Mouse (Mus musculus) limb, embryonic 14.5 days (tissue): Measurements from ENCODE around the gene Hcrtr1. TPM values are rescaled to one million over a fixed set of nuclear protein-coding genes. Genes with fewer than 3 reads are reported as not detected.

Experiments
- ATAC-seq: fragments of 200-750 bp; cut with Nextera tagmentation; 2 replicates; pipeline ENCODE4 v1.8.0; 2017; ENCODE audit warnings: low read depth, moderate number of reproducible peaks, moderate TSS enrichment; ENCODE audit not compliant: low FRiP score
- DNase-seq: peaks from one replicate; pipeline ENCODE4 v3.0.0-alpha.2; 2015; ENCODE audit warnings: low spot score
- H3K27ac ChIP-seq: fragments of 300-500 bp; sonication (generic); replicated peaks from 2 replicates; pipeline ENCODE4 v1.5.1; 2014; ENCODE audit warnings: low read depth, mild to moderate bottlenecking, low read length, moderate library complexity, mixed read lengths
- H3K27me3 ChIP-seq: fragments of 300-500 bp; sonication (generic); 2 replicates; pipeline ENCODE4 v1.6.1; 2014; ENCODE audit warnings: low read length, mixed read lengths; ENCODE audit not compliant: control insufficient read depth, insufficient read depth
- H3K36me3 ChIP-seq: fragments of 300-500 bp; sonication (generic); 2 replicates; pipeline ENCODE4 v1.6.1; 2014; ENCODE audit warnings: mild to moderate bottlenecking, low read length, moderate library complexity, mixed read lengths; ENCODE audit not compliant: control insufficient read depth, insufficient read depth
- H3K4me1 ChIP-seq: fragments of 300-500 bp; sonication (generic); 2 replicates; pipeline ENCODE4 v1.6.1; 2014; ENCODE audit warnings: antibody characterized with exemption, low read length, mixed read lengths; ENCODE audit not compliant: control insufficient read depth, insufficient read depth
- H3K4me2 ChIP-seq: fragments of 300-500 bp; sonication (generic); replicated peaks from 2 replicates; pipeline ENCODE4 v1.6.1; 2014; ENCODE audit warnings: low read depth, mild to moderate bottlenecking, low read length, moderate library complexity; ENCODE audit not compliant: severe bottlenecking
- H3K4me3 ChIP-seq: fragments of 300-500 bp; sonication (generic); replicated peaks from 2 replicates; pipeline ENCODE4 v1.5.1; 2014; ENCODE audit warnings: low read length
- H3K9ac ChIP-seq: fragments of 300-500 bp; sonication (generic); 2 replicates; pipeline ENCODE4 v1.6.1; 2014; ENCODE audit warnings: mild to moderate bottlenecking, low read depth, low read length, moderate library complexity; ENCODE audit not compliant: severe bottlenecking
- H3K9me3 ChIP-seq: fragments of 300-500 bp; sonication (generic); 2 replicates; pipeline ENCODE4 v1.6.1; 2016; ENCODE audit warnings: low read length; ENCODE audit not compliant: control insufficient read depth
- POLR2A ChIP-seq: fragments of 200-500 bp; IDR thresholded peaks from 2 replicates; pipeline ENCODE4 v1.8.0; 2012; ENCODE audit warnings: inconsistent platforms, mild to moderate bottlenecking, moderate library complexity, borderline replicate concordance; ENCODE audit not compliant: insufficient read depth, insufficient read length; ENCODE audit errors: extremely low read depth
- WGBS: fragments of 180-500 bp; shearing (Covaris S2); extraction: QIAGEN DNeasy Blood & Tissue Kit; methylation state at CpG from one replicate; pipeline ENCODE4 v1.1.7; 2014; 5-methylcytosine and 5-hydroxymethylcytosine counted together
- polyA plus RNA-seq, 2 experiments: library from polyadenylated mRNA; depleted of rRNA in 1 of 2; stranded (reverse) in 1 of 2; unstranded in 1 of 2; fragments of >200 nt; fragmentation: Nextera tagmentation in 1 of 2; extraction: Ambion mirVana in 1 of 2; gene quantifications; 2 replicates each; pipeline versions ENCODE4 v1.2.1 to v1.2.3; 2012 to 2014

The Hcrtr1 gene
- polyA plus RNA-seq, 2 experiments: 0.08 to 0.10 TPM

GRCm38 (mm10) chr4:130138441-130139213 lies 532 bp downstream of the Hcrtr1 start:
- H3K27ac ChIP-seq: no peak overlapping the region
- peak overlapping the region; percentile 40; the same call in 1 of the 2 replicates for H3K9ac ChIP-seq
- H3K4me1 ChIP-seq: peaks cover 7% of the 10 kb centered on the region
- H3K4me3 ChIP-seq: peak overlapping the region; percentile 37
- H3K36me3 ChIP-seq: no peaks in the 10 kb centered on the region
- no peaks in the 10 kb centered on the region for H3K9me3 ChIP-seq
- under 1% methylated on average over 50 of the region's 57 CpGs for WGBS
- peaks cover 42% of the 10 kb centered on the region for H3K27me3 ChIP-seq
- H3K4me2 ChIP-seq: peak overlapping the region; percentile 65
- ATAC-seq (peak; percentile 71; the same call in 1 of the 2 replicates), DNase-seq (peak; percentile 63)
- TF ChIP-seq POLR2A: no peak

- 55% methylated on average over 6 of the region's 6 CpGs for WGBS
- TF ChIP-seq POLR2A: no peak
- H3K27me3 ChIP-seq: peaks cover 17% of the 10 kb centered on the region
- no peak for ATAC-seq
- no peak overlapping the region for H3K9ac ChIP-seq
- no peaks in the 10 kb centered on the region for H3K9me3 ChIP-seq
- DNase-seq: no peak
- H3K4me3 ChIP-seq: no peak overlapping the region
- no peaks in the 10 kb centered on the region for H3K36me3 ChIP-seq
- no peak overlapping the region for H3K27ac ChIP-seq
- no peaks in the 10 kb centered on the region for H3K4me1 ChIP-seq
- no peak overlapping the region for H3K4me2 ChIP-seq
Measured at GRCm38 (mm10) chr4:130133399-130133798, 5.8 kb downstream of the Hcrtr1 start.

GRCm38 (mm10) chr4:130131448-130132105 lies 7.6 kb downstream of the Hcrtr1 start:
- H3K27ac ChIP-seq: no peak overlapping the region
- no peak for ATAC-seq
- 81% methylated on average over 7 of the region's 7 CpGs for WGBS

GRCm38 (mm10) chr4:130130641-130131350 lies 8.4 kb downstream of the Hcrtr1 start:
- Histone ChIP-seq H3K36me3 (peaks cover 22% of the 10 kb centered on the region), H3K4me1 (no peaks in the 10 kb centered on the region), H3K27me3 (no peaks in the 10 kb centered on the region), H3K4me2 (no peak overlapping the region), H3K27ac (no peak overlapping the region), H3K9me3 (no peaks in the 10 kb centered on the region), H3K9ac (no peak overlapping the region), H3K4me3 (no peak overlapping the region)
- DNase-seq (no peak), ATAC-seq (no peak)
- TF ChIP-seq POLR2A: no peak
- WGBS: 57% methylated on average over 13 of the region's 13 CpGs

More at GRCm38 (mm10) chr4:130131448-130132105, 7.6 kb downstream of the Hcrtr1 start:
- Histone ChIP-seq H3K9ac (no peak overlapping the region), H3K4me3 (no peak overlapping the region), H3K27me3 (0 out of 2 replicates have a peak, but pooled peaks cover under 1% of the 10 kb centered on the region), H3K36me3 (peaks cover 17% of the 10 kb centered on the region), H3K4me2 (no peak overlapping the region), H3K4me1 (no peaks in the 10 kb centered on the region), H3K9me3 (no peaks in the 10 kb centered on the region)
- no peak for DNase-seq
- no peak for TF ChIP-seq POLR2A

- Histone ChIP-seq H3K27ac (no peak overlapping the region), H3K36me3 (peaks cover 30% of the 10 kb centered on the region), H3K4me2 (no peak overlapping the region), H3K4me1 (no peaks in the 10 kb centered on the region), H3K4me3 (no peak overlapping the region), H3K9ac (no peak overlapping the region), H3K27me3 (no peaks in the 10 kb centered on the region), H3K9me3 (no peaks in the 10 kb centered on the region)
- TF ChIP-seq POLR2A: no peak
- ATAC-seq: no peak
- no peak for DNase-seq
- 64% methylated on average over 10 of the region's 10 CpGs for WGBS
Measured at GRCm38 (mm10) chr4:130130082-130130481, 9.1 kb downstream of the Hcrtr1 start.
